Mouse (Mus musculus) olfactory bulb, adult 2 months (tissue): ENCODE measurements around the gene Atp5l.

Experiments
- CTCF ChIP-seq: fragments of 200-500 bp; IDR thresholded peaks from 2 replicates; pipeline ENCODE4 v1.5.1; 2012; ENCODE audit warnings: low read depth, mild to moderate bottlenecking, low read length, moderate library complexity; ENCODE audit not compliant: insufficient read depth
- POLR2A ChIP-seq: fragments of 200-500 bp; IDR thresholded peaks from 2 replicates; pipeline ENCODE4 v1.6.1; 2012; ENCODE audit warnings: mild to moderate bottlenecking, low read depth, low read length, moderate library complexity; ENCODE audit not compliant: insufficient read depth

DNA sequence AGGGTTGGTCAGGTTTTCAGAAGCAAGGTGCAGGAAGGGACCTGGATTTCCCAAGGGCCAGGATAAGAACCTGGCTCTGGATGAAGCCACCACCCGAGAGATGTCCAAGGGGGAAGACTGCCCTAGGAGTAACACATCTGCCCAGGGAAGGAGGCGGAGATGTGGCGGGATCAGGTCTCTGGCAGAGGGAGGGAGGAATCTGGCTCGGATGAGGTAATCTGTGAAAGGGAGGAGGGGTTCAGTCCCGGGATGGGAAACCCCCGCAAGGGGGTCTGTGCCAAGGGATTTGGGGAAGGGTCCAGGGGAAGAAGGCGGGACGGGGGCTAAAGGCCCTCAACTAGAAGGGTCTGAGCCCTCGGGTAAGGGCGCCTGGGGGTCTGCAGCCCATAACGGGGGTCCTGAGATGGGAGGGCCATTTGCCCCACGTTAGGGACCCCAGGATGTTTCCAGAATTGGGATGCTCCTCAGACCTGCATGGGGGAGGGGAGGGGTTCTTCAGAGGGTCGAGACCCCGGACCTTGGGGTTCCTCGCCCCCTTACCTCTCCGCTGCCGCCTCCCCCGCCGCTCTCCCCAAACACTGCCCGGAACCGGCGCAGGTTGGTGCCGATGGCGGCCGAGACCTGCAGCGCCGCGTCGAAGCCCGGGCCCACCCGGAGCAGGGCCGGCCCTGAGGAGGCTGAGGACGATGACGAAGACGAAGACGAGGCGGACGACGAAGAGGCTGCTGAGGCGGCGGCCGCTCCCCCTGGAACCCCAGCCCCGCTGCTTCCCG is 40.0 kb downstream of the Atp5l start:
- TF ChIP-seq CTCF, result no peak
- no peak for TF ChIP-seq POLR2A
